Mouse (Mus musculus) kidney, adult 2 months (tissue): Measurements from ENCODE around the gene S100a5.

Experiments
- CTCF ChIP-seq: fragments of 200-500 bp; conservative IDR thresholded peaks from 2 replicates; pipeline ENCODE4 v1.5.1; 2011; ENCODE audit warnings: low read depth, mild to moderate bottlenecking, control low read depth, low read length, moderate library complexity, mixed read lengths; ENCODE audit not compliant: insufficient read depth, insufficient read length
- POLR2A ChIP-seq: fragments of 200-500 bp; IDR thresholded peaks from one replicate; pipeline ENCODE4 v1.6.1; 2011; ENCODE audit warnings: low read depth, low read length, control low read depth

- TF ChIP-seq CTCF = no peak
- no peak for TF ChIP-seq POLR2A
Measured at GRCm38 (mm10) chr3:90615911-90616310, 7.6 kb downstream of the S100a5 start.
